Mouse (Mus musculus) kidney, postnatal 0 days (tissue): ENCODE results near the gene Pdgfra. TPM values are rescaled to one million over a fixed set of nuclear protein-coding genes. Genes with fewer than 3 reads are reported as not detected.

Source experiments
- ATAC-seq: fragments of 200-750 bp; cut with Nextera tagmentation; replicated peaks from 2 replicates; pipeline ENCODE4 v1.8.0; 2017; ENCODE audit warnings: low read depth, moderate number of reproducible peaks, moderate TSS enrichment, moderate library complexity; ENCODE audit not compliant: low FRiP score
- DNase-seq: peaks from one replicate; pipeline ENCODE4 v3.0.0-alpha.2; 2016; ENCODE audit warnings: low spot score
- H3K27ac ChIP-seq: fragments of 300-500 bp; sonication (generic); 2 replicates; pipeline ENCODE4 v1.5.1; 2014; ENCODE audit warnings: mild to moderate bottlenecking
- H3K27me3 ChIP-seq: fragments of 300-500 bp; sonication (generic); 2 replicates; pipeline ENCODE4 v1.6.1; 2014; ENCODE audit warnings: low read length, mixed read lengths; ENCODE audit not compliant: insufficient read depth
- H3K36me3 ChIP-seq: fragments of 300-500 bp; sonication (generic); 2 replicates; pipeline ENCODE4 v1.6.1; 2014; ENCODE audit warnings: low read length, mixed read lengths; ENCODE audit not compliant: insufficient read depth
- H3K4me1 ChIP-seq: fragments of 300-500 bp; sonication (generic); replicated peaks from 2 replicates; pipeline ENCODE4 v1.6.1; 2014; ENCODE audit warnings: antibody characterized with exemption, low read length, mixed read lengths; ENCODE audit not compliant: insufficient read depth
- H3K4me2 ChIP-seq: fragments of 300-500 bp; sonication (generic); 2 replicates; pipeline ENCODE4 v1.6.1; 2014; ENCODE audit warnings: mild to moderate bottlenecking, low read length, moderate library complexity, mixed read lengths
- H3K4me3 ChIP-seq: fragments of 300-500 bp; sonication (generic); replicated peaks from 2 replicates; pipeline ENCODE4 v1.5.1; 2014; ENCODE audit warnings: low read depth, low read length
- H3K9ac ChIP-seq: fragments of 300-500 bp; sonication (generic); 2 replicates; pipeline ENCODE4 v1.6.1; 2014; ENCODE audit warnings: low read depth, low read length
- H3K9me3 ChIP-seq: fragments of 300-500 bp; sonication (generic); replicated peaks from 2 replicates; pipeline ENCODE4 v1.6.1; 2016; ENCODE audit warnings: low read length, inconsistent platforms, mixed read lengths
- CTCF ChIP-seq: IDR thresholded peaks from 2 replicates; pipeline ENCODE4 v1.5.1; 2016; ENCODE audit warnings: antibody characterized with exemption, low read depth, mild to moderate bottlenecking, moderate library complexity
- WGBS: fragments of 180-500 bp; shearing (Covaris S2); extraction: QIAGEN DNeasy Blood & Tissue Kit; methylation state at CpG from one replicate; pipeline ENCODE4 v1.1.7; 2014; 5-methylcytosine and 5-hydroxymethylcytosine counted together
- polyA plus RNA-seq: library from polyadenylated mRNA; unstranded; fragments of >200 nt; fragmentation: Nextera tagmentation; extraction: Ambion mirVana; gene quantifications from 2 replicates; pipeline ENCODE4 v1.2.1, GENCODE M21; 2015

Pdgfra gene
- polyA plus RNA-seq, 1 experiment from 2014 or later = 23.8 TPM

GRCm38 (mm10) chr5:75149880-75150279 is 2.2 kb upstream of the Pdgfra start:
- ATAC-seq (no peak), DNase-seq (peak; percentile 55)
- peak overlapping the region; percentile 8; the same call in 1 of the 2 replicates for H3K27ac ChIP-seq
- H3K9me3 ChIP-seq = no peaks in the 10 kb centered on the region
- no peak overlapping the region for H3K9ac ChIP-seq
- no peaks in the 10 kb centered on the region for H3K36me3 ChIP-seq
- 0 out of 2 replicates have a peak, but pooled peaks have one; percentile 11 for TF ChIP-seq CTCF
- peaks cover 9% of the 10 kb centered on the region; the same call in 1 of the 2 replicates for H3K4me1 ChIP-seq
- 0 out of 2 replicates have a peak overlapping the region, but pooled peaks have one; percentile 16 for H3K4me3 ChIP-seq
- peak overlapping the region; percentile 56 for H3K4me2 ChIP-seq
- H3K27me3 ChIP-seq = peaks cover 46% of the 10 kb centered on the region
- 4% methylated on average over 11 of the region's 11 CpGs for WGBS

- ATAC-seq (no peak), DNase-seq (peak; percentile 74)
- Histone ChIP-seq H3K4me1 (peaks cover 9% of the 10 kb centered on the region; the same call in 1 of the 2 replicates), H3K27ac (peak overlapping the region; percentile 8; the same call in 1 of the 2 replicates), H3K27me3 (peaks cover 47% of the 10 kb centered on the region), H3K9ac (no peak overlapping the region), H3K36me3 (no peaks in the 10 kb centered on the region), H3K4me2 (peak overlapping the region; percentile 56), H3K4me3 (0 out of 2 replicates have a peak overlapping the region, but pooled peaks have one; percentile 2), H3K9me3 (no peaks in the 10 kb centered on the region)
- TF ChIP-seq CTCF = no peak
- 2% methylated on average over 23 of the region's 23 CpGs for WGBS
Observed at GRCm38 (mm10) chr5:75150341-75150981, 1.6 kb upstream of the Pdgfra start.

GRCm38 (mm10) chr5:75151146-75151900 is 769 bp upstream of the Pdgfra start:
- H3K9ac ChIP-seq = peak overlapping the region; percentile 27; the same call in 1 of the 2 replicates
- ATAC-seq (no peak), DNase-seq (peak; percentile 91)
- H3K27me3 ChIP-seq = peaks cover 47% of the 10 kb centered on the region
- H3K4me3 ChIP-seq = peak overlapping the region; percentile 49
- TF ChIP-seq CTCF = peak; percentile 73
- peak overlapping the region; percentile 55; the same call in 1 of the 2 replicates for H3K27ac ChIP-seq
- H3K9me3 ChIP-seq = no peaks in the 10 kb centered on the region
- peak overlapping the region; percentile 56 for H3K4me2 ChIP-seq
- H3K36me3 ChIP-seq = no peaks in the 10 kb centered on the region
- peaks cover 9% of the 10 kb centered on the region; the same call in 1 of the 2 replicates for H3K4me1 ChIP-seq
- under 1% methylated on average over 34 of the region's 35 CpGs for WGBS

GRCm38 (mm10) chr5:75152791-75153625 is 916 bp downstream of the Pdgfra start:
- Histone ChIP-seq H3K4me3 (peak overlapping the region; percentile 49), H3K36me3 (no peaks in the 10 kb centered on the region), H3K27me3 (peaks cover 47% of the 10 kb centered on the region), H3K4me2 (peak overlapping the region; percentile 56), H3K9ac (peak overlapping the region; percentile 75), H3K27ac (peak overlapping the region; percentile 89), H3K9me3 (no peaks in the 10 kb centered on the region), H3K4me1 (peaks cover 9% of the 10 kb centered on the region; the same call in 1 of the 2 replicates)
- DNase-seq = peak; percentile 88
- WGBS = under 1% methylated on average over 71 of the region's 72 CpGs
- TF ChIP-seq CTCF = no peak; the same call in 1 of the 2 replicates
- ATAC-seq = no peak

GRCm38 (mm10) chr5:75153626-75153960 is 1.5 kb downstream of the Pdgfra start:
- Histone ChIP-seq H3K27me3 (peaks cover 45% of the 10 kb centered on the region), H3K9ac (peak overlapping the region; percentile 75), H3K4me3 (peak overlapping the region; percentile 49), H3K36me3 (no peaks in the 10 kb centered on the region), H3K27ac (peak overlapping the region; percentile 89), H3K4me2 (peak overlapping the region; percentile 56), H3K9me3 (no peaks in the 10 kb centered on the region), H3K4me1 (peaks cover 9% of the 10 kb centered on the region; the same call in 1 of the 2 replicates)
- ATAC-seq (no peak), DNase-seq (peak; percentile 7)
- WGBS = under 1% methylated on average over 13 of the region's 13 CpGs
- no peak for TF ChIP-seq CTCF
